Mouse (Mus musculus) thymus, postnatal 14 days (tissue): ENCODE results near the gene Fbn1.

Experiments used
- DNase-seq: peaks from one replicate; pipeline ENCODE4 v3.0.0; 2021

Fbn1 gene

DNA sequence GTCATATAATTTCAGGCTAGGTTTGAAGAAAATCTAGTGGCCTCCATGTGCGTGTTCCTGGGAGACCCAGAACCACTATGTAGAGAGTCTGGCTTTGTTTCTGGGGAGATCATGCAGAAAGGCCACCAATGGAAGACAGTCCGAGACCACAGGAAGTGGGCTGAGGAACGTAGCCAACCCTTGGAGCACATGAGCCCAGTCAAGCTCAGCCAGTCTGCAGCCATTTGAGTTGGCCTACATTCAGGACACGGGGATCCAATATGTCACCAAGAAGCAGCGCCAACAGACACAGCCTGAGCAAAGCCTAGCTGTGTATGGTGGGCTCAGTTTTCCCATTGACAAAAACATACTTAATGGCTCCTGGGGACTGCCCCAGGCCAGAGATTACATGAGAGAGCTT, 11.1 kb downstream of the Fbn1 start:
- no peak for DNase-seq

GRCm38 (mm10) chr2:125494831-125495812, 12.7 kb downstream of the Fbn1 start:
- DNase-seq: no peak

DNA sequence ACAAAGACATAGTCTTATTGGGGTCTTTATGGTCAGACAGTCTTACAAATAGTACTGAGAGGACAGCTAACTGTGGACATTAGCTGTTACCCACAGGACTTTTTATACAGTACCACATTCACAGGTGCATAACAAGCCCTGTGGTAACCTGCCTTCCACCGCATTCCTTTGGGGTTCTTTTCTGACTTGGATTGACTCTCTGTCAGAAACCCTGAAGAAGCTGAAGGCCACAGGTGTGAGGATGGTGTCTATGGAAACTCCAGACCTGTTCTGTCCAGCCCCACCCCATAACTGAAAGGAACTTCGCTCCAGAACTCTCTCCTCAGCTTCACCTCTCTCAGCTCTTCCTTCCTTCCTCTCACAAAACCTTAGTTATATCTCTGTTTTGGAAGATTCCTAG, 13.5 kb downstream of the Fbn1 start:
- DNase-seq: no peak

DNA sequence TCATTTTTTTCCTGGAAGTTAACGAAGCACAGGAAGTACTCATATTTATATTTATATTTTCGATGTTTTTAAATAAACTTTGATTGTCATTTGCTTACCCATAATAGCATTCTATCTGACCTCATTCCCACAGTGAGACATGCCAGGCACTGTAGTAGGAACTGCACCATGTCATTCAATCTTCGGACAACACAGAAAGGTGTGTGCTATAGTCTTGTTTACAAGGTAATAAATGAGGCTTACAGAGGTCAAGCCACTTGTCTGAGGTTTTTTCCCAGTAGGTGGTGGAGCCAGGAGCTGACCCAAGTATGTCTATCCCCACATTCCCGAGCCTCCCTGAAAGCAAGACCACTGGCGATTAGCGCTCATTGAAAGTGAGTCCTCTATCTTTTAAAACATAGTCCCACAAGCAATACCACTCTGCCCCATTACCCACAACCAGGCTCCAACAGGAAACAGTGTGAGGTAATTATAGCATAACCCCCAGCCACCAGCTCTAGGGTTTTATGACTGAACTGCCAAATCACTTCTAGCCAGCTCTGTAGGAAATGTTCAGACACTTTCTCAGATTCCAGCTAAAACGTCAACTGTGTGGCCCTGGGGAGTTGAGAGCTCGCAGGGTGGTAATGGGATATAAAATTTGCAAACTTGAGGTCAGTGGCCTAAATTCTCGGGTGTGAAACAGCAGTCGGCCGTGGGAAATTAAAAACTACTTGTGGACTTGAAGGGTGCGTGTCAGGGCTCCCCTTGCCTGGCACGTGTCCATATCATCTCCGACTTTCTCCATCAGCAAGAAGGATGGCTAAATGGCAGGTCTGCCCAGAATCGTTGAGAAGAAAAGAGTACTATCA, 15.5 kb downstream of the Fbn1 start:
- no peak for DNase-seq

DNA sequence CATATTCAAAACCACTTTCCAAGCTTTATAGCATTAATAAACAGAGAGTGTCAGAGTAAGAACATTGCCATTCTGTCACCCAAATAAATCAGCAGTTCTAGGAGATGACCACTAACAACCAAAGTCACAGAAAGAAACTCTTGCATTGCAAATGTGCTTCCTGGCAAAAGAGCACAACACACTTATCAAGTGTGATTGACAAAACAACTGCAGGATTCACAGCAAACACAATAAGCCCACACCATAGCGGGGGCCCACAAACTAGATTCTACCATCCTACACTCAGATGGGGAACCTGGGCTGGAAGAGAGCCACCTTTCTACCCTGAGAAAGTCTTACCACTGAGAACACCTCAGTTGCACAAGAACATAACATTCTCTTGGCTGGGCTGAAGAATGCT, 17.8 kb downstream of the Fbn1 start:
- no peak for DNase-seq

- no peak for DNase-seq
Measured at GRCm38 (mm10) chr2:125484910-125485309, 22.9 kb downstream of the Fbn1 start.

GRCm38 (mm10) chr2:125484164-125484563, 23.6 kb downstream of the Fbn1 start:
- DNase-seq: no peak

DNA sequence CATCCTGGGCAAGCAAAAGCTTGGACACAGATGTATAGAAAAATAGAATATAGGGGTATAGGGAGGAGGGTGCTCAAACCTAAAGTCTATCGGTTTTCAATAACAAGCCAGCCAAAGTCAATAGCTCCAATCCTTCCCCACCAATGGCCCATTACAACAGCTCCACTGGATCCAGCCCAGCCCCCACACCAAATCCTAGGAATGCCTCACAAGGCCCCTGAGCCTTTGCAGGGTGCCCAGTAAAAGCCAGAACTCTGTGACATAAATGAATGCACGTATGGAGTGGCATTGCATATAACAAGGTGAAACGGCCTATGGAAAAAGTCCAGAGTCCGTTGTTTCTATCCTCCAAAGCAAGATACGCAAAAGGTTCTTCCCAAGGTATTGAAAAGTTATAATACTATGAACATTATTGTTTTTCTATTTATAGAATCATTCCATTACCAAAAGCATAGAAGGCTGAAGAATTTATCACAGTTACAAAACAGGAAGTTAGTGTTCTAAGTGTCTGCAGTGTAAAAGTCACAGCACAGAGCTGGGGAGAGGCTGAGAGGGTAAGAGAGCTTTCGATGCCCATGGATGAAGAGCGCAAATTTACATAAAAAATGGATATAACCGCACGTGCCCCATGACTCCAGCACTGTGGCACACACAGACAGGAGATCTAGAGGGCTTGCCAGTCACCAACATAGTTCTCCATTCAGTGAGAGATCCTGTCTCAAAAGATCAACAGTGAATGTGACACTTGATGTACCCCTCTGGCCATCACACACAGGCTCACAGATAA, 26.1 kb downstream of the Fbn1 start:
- no peak for DNase-seq

GRCm38 (mm10) chr2:125481116-125481515, 26.7 kb downstream of the Fbn1 start:
- no peak for DNase-seq

DNA sequence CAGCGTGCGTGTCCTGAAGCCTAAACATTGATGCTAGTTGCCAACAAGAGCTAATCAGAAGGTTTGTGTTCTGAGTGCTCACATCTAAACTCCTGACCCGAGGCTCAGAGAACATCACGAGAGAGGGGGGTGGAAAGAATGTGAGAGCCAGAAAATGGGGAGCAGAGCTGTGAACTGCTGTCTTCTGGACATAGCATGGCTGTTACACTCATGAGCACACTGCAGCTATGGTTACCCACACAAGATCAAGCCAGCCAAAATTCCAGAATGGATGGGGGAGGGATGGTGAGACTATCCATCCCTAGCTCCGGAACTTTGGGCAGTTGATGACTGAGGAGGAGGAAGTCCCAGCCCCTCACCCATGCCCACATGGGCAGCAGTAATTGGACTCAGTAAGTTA, 27.7 kb downstream of the Fbn1 start:
- DNase-seq: no peak

- DNase-seq: no peak
Measured at GRCm38 (mm10) chr2:125478705-125479104, 29.1 kb downstream of the Fbn1 start.

DNA sequence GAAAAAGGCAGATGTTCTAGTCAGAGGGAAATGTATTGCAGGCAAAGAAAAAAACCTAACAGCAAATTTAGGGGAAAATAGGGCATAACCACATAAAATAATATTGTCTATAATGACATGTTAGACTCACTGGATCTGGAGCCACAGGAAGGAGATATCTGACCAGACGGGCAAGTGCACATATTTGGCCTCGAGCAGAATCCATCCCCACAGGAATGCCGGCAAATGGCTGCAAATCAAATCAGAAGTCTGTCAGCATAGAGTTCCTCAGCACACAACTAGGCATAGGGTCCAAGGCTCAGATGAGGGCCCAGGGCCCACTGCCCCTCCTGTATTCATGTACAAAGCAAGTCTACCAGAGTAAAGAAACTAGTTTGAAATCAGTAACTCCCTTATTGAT, 30.4 kb downstream of the Fbn1 start:
- no peak for DNase-seq

DNA sequence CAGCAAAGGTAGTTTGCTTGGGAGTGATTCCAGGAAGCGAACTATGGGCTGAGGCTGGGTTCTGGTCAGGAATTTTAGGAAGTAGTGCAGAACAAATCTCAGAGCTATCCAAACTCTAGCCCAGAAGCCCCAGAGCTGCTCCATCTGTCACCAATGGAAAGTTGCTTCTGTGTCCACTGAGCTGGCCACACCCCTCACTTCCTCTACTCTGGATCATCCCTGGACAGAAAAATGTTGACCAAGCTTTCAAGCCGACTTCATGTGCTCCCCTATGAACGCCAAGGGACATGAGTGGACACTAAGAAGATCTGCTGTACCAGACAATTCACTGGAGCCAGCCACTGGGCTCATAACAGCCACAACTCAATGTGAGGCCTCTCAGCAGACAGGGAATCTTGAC, 31.6 kb downstream of the Fbn1 start:
- no peak for DNase-seq

- no peak for DNase-seq
Measured at GRCm38 (mm10) chr2:125474690-125475089, 33.1 kb downstream of the Fbn1 start.

GRCm38 (mm10) chr2:125473228-125473627, 34.6 kb downstream of the Fbn1 start:
- DNase-seq: no peak

- no peak for DNase-seq
Measured at GRCm38 (mm10) chr2:125471721-125472120, 36.1 kb downstream of the Fbn1 start.

- DNase-seq: no peak
Measured at GRCm38 (mm10) chr2:125470553-125471295, 37.1 kb downstream of the Fbn1 start.

- no peak for DNase-seq
Measured at GRCm38 (mm10) chr2:125464036-125464435, 43.8 kb downstream of the Fbn1 start.

DNA sequence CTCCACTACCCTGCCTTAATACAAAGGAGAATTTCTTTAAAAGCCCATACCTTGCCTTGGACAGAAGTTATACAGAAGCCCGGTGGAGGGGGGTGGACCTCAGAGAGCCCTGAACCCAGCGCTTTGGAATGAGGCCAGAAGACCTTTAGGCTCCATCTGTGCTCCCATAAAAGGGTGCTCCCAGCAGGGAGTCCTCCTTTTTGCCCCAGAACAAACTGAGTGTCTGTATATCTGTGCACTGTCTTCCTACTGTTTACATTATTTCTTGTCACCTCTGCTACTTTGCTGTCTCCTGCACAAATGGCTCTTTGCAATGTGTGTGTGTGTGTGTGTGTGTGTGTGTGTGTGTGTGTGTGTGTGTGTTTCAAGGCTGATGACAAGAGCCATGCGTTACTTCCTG, 48.7 kb downstream of the Fbn1 start:
- no peak for DNase-seq

DNA sequence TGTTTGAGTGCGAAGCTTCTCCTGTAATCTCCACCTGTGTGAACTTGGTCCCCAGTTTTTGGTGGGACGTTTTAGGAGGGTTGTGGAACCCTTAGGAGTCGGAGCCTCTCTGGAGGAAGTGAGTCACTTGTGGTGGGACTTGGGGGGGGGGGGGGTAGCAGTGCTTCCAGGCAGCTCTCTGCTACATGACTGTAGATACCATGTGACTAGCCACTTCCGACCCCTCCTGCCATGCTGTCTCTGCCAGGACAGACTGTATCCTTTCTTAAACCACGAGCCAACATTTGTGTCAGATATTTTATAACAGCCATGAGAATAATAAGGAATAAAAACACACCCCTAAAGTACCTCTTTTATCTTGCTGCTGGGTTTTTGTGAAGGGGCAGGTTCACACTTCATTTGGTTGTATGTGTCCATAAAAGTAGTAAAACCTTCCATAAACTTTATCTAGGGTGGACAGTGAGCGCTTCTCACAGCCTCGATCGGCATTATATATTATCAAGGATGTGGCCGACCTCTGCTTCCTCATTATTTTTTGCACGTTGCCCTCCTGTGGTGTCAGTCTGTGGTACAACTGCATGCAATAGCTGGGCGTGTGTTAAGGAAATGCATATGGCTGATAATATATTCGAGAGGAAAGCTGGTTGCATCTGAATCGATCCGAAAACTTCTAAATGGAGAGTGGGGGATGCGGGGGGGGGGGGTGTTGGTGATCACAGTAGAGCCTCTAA, 51.6 kb downstream of the Fbn1 start:
- DNase-seq: peak; percentile 30

DNA sequence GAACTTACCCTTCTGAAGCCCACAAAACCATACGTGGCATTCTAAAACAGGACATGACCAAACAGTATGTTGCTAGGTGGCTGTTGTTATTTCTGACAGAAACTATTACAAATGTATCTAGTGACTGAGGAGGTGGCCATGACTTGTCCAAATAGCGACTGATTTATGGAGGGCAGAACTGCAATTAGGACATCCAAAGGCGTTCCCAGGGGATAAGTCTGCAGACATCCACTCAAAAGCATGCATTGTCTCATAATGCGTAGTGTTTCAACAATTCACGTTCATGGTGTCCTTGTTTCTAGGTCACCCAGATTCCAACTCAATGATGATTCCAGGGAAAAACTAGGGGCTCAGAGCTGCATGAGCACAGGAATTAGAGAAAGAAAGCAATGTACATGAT, 53.0 kb downstream of the Fbn1 start:
- DNase-seq: no peak
